Mouse (Mus musculus) kidney, adult 18-20 months (tissue): ENCODE data around the gene Cfap99.
A peak's percentile ranks its signal among the peaks of the same experiment; 100 is the strongest.

Experiments
- DNase-seq: peaks from one replicate; pipeline ENCODE4 v3.0.0; 2021

Cfap99 gene

DNA sequence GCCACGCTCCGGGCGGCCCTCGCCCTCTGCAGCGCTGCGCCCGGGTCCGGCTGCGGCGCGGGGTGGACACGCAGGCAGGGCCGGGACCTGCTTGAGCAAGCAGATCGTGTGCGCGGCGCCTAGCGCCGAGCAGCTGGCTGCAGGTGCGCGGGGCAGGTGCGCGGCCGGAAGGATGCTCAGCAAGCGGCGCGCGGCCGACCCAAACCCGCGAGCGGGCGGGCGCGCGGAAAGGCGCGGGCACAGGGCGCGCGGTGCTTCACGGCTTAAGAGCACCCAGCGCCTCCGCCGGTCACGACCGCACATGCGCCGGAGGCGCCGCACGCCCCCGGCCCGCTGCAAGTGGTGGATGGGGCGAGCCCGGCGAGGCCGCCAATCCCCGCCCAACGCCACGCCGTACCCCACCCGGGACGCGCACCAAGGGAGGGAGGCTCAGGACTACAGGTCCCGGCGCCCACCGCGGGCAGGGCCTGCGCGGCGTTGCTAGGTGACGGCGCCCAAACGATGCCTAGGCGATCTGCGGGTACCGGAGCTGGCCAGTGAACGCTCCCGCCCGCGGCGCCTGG, at the start of gene Cfap99, which contains the start of gene Zfyve28:
Cfap99 (plus strand) TSS at position 447 of the 563 bp plus-strand sequence.
Zfyve28 (minus strand) TSS at position 296 of the 563 bp plus-strand sequence.
- peak; percentile 56 for DNase-seq

GRCm38 (mm10) chr5:34242224-34242963, 46.0 kb upstream of the Cfap99 start:
- peak; percentile 11 for DNase-seq

- DNase-seq = no peak
Observed at GRCm38 (mm10) chr5:34243062-34243461, 45.3 kb upstream of the Cfap99 start.

DNA sequence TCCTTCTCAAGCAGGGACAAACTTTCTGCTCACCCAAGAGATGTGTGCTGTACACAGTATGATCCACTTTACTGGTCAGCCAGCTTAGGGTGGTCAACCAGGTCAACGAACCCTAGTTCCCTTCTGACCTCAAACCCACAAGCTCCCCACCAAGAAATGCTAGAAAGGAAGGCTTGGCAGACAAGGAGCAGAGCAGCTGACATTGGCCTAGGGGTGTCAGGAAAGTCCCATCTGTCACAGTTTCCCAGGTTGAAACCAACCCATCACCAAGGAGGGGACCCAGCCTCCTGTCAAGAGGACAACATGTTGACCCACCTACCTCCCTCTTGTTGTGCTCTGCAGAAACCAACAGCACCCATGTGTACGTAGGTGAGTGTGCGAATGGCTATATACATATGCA, 42.0 kb upstream of the Cfap99 start:
- no peak for DNase-seq

DNA sequence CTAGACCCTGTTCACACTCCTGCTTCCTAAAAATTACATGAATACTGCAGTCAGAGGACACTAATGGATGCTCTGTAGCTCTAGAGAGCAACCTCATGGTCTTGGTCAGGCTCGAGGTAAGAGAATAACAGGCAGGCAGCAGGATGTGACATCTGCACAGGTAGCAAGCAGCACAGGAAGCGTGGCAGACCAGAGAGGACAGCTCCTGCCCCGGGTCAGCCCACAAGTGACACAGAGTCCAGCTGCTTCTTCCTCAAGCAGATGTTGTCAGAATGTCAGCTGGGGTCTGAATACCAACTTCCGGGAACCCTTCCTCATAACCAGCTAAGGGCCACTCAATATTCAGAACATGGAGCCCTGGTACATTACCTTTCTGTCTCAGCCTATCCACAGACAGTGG, 39.3 kb upstream of the Cfap99 start:
- no peak for DNase-seq

- no peak for DNase-seq
Observed at GRCm38 (mm10) chr5:34250090-34250489, 38.3 kb upstream of the Cfap99 start.

GRCm38 (mm10) chr5:34251794-34252193, 36.6 kb upstream of the Cfap99 start:
- DNase-seq = no peak

DNA sequence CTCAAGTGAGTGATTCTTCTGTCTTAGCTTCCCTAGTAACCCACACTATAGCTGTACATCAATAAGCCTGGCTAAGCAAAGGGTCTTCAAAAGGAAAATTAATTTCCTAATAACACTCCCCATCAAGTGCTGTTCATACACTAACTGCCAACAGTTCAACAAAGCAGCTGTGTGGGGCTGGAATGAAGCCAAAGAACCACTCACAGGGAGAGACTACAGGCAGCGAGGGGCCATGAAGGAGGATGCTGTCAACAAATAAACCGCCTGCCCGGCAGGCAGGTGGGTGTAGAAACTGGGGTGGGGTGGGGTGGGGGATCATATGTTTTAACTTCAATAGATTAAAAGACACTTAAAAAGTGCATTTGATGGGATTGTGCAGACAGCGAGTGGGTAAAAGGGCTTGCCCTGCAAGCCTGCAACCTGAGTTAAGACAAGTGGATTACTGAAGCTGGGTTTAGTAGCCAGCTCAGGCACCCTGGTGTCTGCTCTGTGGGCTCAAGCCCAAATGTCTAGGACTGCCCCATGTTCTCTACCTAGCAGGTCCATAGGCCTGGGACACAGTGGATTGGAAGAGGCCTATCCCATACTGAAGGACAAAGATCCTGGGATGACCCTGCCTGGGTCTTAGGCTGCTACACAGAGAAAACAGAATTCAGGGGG, 36.0 kb upstream of the Cfap99 start:
- no peak for DNase-seq

DNA sequence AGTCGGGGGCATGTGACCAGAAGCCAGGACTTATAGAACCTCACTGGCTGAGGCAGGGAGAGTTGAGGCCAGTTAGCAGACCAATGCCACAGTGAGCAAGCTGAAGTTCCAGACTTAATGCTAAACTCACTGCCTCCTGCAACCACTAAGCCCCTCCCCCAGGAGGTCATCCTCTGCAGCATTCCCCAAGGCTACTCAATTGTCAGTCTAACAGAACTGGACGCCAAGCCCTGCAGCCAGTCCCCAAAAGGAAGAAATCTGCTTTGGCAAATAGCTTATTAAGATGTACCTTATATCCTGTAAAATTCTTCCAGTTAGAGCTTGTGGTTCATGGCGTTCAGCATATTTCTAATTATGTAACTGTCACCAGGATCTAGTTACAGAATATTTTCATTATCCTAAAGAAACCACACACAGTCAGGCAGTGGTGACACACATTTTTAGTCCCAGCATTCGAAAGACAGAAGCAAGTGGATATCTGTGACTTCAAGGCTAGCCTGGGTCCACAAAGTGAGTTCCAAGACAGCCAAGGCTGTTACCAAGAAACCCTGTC, 35.4 kb upstream of the Cfap99 start:
- no peak for DNase-seq

GRCm38 (mm10) chr5:34254309-34254708, 34.1 kb upstream of the Cfap99 start:
- no peak for DNase-seq

- no peak for DNase-seq
Observed at GRCm38 (mm10) chr5:34255189-34255588, 33.2 kb upstream of the Cfap99 start.

GRCm38 (mm10) chr5:34259172-34259816, 29.1 kb upstream of the Cfap99 start:
- DNase-seq = no peak

- no peak for DNase-seq
Observed at GRCm38 (mm10) chr5:34266065-34266464, 22.3 kb upstream of the Cfap99 start.

DNA sequence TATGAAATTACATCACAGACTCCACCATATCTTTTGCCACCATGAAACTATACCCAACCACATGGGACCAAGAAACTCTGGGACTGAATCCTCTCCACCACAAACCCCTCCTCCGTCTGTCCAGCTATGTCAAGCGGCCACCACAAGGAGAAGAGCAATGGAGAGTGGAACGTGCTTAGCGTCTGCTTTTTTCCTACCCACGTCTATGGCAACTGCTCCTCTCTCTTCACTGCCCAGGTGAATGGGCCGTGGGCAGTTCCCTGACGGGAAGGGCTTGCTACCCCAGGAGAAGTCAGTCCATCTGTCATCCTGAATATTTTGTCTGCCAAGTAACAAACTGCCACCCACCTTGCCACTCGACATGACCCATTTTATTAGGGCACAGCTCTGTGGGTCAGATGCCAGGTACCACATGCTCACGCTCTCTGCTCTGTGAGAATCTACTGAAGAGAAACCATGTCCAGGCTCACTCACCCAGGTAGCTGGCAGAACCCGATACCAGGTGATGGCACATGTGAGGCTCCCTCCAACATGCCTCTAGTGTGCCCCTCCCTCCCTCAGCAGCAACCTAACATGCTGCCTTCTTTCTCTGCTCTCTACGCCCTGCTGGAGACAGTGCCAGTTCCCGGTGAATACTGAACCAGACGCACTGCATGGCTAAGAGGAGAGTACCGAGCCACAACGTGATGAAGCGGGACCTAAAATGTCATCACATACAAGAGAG, 19.0 kb upstream of the Cfap99 start:
- no peak for DNase-seq

GRCm38 (mm10) chr5:34269921-34270465, 18.4 kb upstream of the Cfap99 start:
- no peak for DNase-seq

DNA sequence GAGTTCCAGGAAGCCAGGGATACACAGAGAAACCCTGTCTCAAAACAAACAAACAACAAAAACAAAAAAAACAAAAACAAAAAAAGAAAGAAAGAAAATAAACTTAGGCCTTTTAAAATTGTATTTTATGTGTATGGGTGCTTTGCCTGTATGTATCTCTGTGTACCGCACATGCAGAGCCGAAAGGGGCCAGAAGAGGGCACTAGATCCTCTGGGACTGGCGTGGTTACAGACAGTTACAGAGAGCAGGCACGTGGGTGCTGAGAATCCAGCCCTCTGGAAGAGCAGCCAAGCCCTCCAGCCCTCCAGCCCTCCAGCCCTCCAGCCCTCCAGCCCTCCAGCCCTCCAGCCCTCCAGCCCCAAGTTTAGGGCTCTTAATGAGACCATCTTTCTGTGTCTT, 16.7 kb upstream of the Cfap99 start:
- peak; percentile 44 for DNase-seq

DNA sequence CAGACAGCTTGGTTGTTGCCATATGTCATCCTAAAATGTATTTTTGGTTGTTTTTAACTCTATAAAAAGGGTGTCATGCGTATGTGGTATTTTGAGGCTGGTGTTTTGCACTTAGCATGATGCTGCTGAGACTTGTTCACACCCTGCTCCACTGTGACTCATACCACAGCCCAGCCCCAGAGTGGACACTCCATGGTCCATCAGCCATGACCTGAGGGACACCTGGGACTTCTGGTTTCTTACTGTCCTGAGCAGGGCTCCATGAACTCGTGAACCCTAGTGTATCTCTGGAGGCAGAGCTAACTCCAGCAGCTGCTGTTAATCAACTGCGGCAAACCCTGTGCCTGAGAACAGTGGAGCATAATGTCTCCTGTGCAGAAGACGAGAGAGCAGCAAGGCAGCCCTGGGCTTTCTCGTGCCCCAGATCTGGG, 15.1 kb upstream of the Cfap99 start:
- DNase-seq = no peak

- no peak for DNase-seq
Observed at GRCm38 (mm10) chr5:34274268-34274667, 14.1 kb upstream of the Cfap99 start.

DNA sequence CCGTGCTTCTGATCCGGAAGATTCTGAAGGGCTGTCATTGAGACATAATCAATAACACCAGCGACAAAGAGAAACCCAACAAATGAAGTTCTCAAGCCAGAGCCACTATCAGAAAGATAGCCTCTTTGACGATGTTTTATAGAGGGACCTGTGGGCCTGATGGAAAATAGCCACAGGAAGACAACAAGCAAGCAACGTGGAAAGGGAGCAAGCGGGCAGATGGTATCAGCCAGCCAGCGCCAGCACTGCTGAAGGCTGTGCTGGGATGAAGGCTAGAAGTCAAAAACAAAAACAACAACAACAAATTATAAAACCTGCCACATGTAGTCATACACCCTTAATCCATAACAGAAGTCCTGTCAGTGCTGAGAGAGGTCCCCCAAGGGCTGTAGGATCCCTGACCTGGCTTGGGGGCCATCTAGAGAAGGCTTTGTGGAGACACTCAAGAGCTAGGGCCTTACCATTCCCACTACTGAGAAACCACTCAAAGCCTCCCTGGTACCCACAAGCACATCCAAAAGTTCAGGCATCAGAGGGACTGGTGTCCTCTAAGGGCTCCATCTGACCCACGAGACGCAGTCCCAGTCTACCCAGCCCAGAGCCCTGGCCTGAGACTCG, 13.6 kb upstream of the Cfap99 start:
- DNase-seq = no peak

DNA sequence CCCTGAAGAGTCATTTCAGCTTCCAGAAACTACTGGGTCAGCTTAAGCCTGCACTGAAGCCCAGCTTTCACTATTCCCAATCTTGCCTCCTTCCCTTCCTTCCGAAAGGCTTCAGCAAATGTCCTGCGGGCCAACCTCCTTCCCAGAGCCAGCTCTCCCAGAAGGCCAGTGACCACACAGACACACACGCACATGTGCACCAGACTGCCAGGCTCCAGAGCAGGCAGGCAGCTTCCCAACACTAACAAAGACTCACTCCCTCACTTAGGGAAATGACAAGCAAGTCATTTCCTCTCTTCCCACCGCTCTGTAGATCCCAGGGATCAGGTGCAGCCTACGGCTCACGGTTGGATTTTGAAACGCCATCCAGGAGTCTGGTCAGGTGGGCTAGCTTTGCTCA, 12.2 kb upstream of the Cfap99 start:
- DNase-seq = no peak

GRCm38 (mm10) chr5:34276746-34277145, 11.7 kb upstream of the Cfap99 start:
- DNase-seq = no peak

DNA sequence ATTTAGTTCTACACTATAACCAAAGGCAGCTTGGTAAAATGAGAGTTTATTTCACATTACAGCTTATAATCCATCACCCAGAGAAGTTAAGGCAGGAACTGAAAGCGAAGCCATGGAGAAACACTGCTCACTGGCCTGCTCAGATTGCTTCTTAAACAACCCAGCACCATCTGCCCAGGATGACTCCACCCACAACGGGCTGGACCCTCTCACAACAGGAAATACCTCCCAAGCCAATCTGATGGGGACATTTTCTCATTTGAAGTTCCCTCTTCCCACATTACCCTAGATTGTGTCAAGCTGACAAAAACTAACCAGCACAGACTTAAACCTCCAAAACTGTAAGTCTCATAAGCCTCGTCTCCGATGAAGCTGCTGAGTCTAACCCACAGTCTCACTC, 10.3 kb upstream of the Cfap99 start:
- no peak for DNase-seq
